Mouse (Mus musculus) adrenal gland, postnatal 36 days (tissue): ENCODE measurements around the gene Dnmt3b. TPM values are rescaled to one million over a fixed set of nuclear protein-coding genes. Genes with fewer than 3 reads are reported as not detected.
"Not testable (repeated sequence)": the region's sequence is repeated elsewhere in the genome, so short reads cannot be mapped to it uniquely, and the experiment has no call there.

Experiments used
- DNase-seq, 2 experiments: peaks; one replicate each; pipeline ENCODE4 v3.0.0; 2021; ENCODE audit warnings: mixed read lengths in 1 of 2
- total RNA-seq, 2 experiments: library from RNA; stranded (reverse); gene quantifications; 2 replicates each; pipeline ENCODE4 v1.2.3; 2021

Gene Dnmt3b
- total RNA-seq, 2 experiments from 2014 or later, result 2.3 TPM

- no peak for DNase-seq
Measured at GRCm38 (mm10) chr2:153712646-153713091, 63.4 kb downstream of the Dnmt3b start.

- peak; percentile 56 for DNase-seq
Measured at GRCm38 (mm10) chr2:153713227-153713626, 64.0 kb downstream of the Dnmt3b start.

GRCm38 (mm10) chr2:153717861-153718260 is 68.6 kb downstream of the Dnmt3b start:
- DNase-seq, result not testable (repeated sequence)

- no peak for DNase-seq
Measured at GRCm38 (mm10) chr2:153723098-153723497, 73.8 kb downstream of the Dnmt3b start.

GRCm38 (mm10) chr2:153724424-153724823 is 75.2 kb downstream of the Dnmt3b start:
- no peak for DNase-seq

- no peak for DNase-seq
Measured at GRCm38 (mm10) chr2:153724871-153725270, 75.6 kb downstream of the Dnmt3b start.

GRCm38 (mm10) chr2:153725291-153725690 is 76.0 kb downstream of the Dnmt3b start:
- no peak for DNase-seq

GRCm38 (mm10) chr2:153734033-153734432 is 84.8 kb downstream of the Dnmt3b start:
- no peak for DNase-seq

Other genes with a start within 250 kb of the Dnmt3b start
- gene 4930404H24Rik, start 156.7 kb upstream of the Dnmt3b start, total RNA-seq, result not detected
- 10 to 100 TPM; 12.8 to 13.3 TPM for gene Nol4l, start 119.5 kb upstream of the Dnmt3b start, total RNA-seq
- gene Commd7, start 16.7 kb upstream of the Dnmt3b start, total RNA-seq, result 10 to 100 TPM; 36.6 to 44.7 TPM
- not detected for gene Dnmt3c, start 47.2 kb downstream of the Dnmt3b start, total RNA-seq
- gene Mapre1, start 91.8 kb downstream of the Dnmt3b start, total RNA-seq, result 100 to 1,000 TPM in 1 of 2 experiments, 10 to 100 TPM in 1; 100.0 to 116 TPM
- gene Efcab8, start 130.5 kb downstream of the Dnmt3b start, total RNA-seq, result under 1 TPM; 0.13 to 0.26 TPM
- under 1 TPM in 1 of 2 experiments, not detected in 1; 0.23 TPM for gene Sun5, start 221.6 kb downstream of the Dnmt3b start, total RNA-seq
- gene Bpifb2, start 225.6 kb downstream of the Dnmt3b start, total RNA-seq, result under 1 TPM in 1 of 2 experiments, not detected in 1; 0.16 TPM